Mouse (Mus musculus): ENCODE data around the gene Dusp8. TPM values are rescaled to one million over a fixed set of nuclear protein-coding genes. Genes with fewer than 3 reads are reported as not detected.
A peak's percentile ranks its signal among the peaks of the same experiment; 100 is the strongest.

Dusp8 gene
- total RNA-seq, 2 experiments from 2014 or later, result 39.7 to 53.5 TPM

DNA sequence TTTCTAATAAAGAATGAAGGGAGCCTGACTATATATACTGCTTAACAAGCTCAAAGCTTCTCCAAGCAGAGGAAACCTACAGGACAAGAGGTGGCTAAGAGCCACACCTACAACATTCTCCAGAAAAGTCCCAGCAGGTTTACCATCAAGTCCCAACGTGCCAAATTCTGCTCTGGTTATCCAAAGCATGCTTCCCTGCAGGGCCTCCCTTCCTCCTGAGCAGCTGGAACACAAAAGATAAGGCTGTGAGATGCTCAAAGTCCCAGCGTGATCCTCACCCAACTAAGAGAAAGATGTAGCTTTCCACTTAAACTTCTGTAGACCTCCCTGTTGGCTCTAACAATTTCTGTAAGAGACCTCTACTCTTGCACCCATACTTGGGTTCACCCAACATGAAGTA is 36.6 kb downstream of the Dusp8 start:
- intact Hi-C loops (cut with DNase I), result loop anchor here (2.0 kb wide), 1 partner anchor 14 kb away; no protein-coding TSS in a partner anchor
- no peak for DNase-seq (ENCODE audit: low spot score)

- DNase-seq (ENCODE audit: low spot score), result no peak
- intact Hi-C loops (cut with DNase I), result no loop called here
These were observed 38.5 kb downstream of the Dusp8 start for GRCm38 (mm10) chr7:142057121-142057520.

- intact Hi-C loops (cut with DNase I), result no loop called here
- no peak for DNase-seq (ENCODE audit: low spot score)
These were observed 39.0 kb downstream of the Dusp8 start for GRCm38 (mm10) chr7:142056601-142057061.

GRCm38 (mm10) chr7:142055431-142055830 is 40.2 kb downstream of the Dusp8 start:
- no peak for DNase-seq (ENCODE audit: low spot score)
- intact Hi-C loops (cut with DNase I), result no loop called here

DNA sequence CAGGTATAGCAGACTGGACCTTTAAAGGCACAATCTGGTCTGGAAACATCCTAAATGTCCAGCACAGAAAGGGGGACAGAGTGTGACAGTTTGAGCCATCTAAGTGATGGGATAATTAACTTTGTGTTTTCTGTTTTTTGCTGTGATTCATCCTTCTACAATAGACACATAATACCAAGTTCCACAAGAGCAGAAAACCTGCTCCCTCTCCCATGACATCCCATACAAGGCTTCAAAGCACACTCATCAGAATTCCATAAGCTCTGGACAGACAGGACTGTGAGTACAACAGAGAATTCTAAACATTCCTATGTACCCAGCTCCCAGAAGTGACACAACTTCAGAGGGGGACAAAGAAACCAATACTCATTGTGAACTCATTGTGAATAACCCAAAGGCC is 45.1 kb downstream of the Dusp8 start:
- DNase-seq (ENCODE audit: low spot score), result no peak
- intact Hi-C loops (cut with DNase I), result no loop called here

DNA sequence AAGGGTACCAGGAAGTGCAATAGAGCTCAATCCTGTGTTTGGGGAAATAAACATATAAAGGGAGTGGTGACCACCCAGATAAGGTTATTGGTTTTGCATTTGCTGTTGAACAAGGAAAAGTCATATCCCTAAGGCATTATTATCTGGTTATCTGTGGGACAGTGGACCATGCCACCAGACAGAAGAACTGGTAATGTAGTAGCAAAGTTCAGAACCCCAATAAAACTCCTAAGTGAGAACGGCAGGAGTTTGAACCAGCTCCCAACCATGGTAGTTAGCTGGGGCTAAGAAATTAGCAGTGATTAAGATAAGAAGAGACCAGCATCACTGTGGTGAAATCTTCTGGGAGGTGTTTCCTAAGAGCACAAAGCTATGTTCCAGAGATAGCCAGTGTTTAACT is 49.7 kb downstream of the Dusp8 start:
- DNase-seq (ENCODE audit: low spot score), result no peak
- intact Hi-C loops (cut with DNase I), result loop anchor here (2.0 kb wide), 1 partner anchor 13 kb away; no protein-coding TSS in a partner anchor

DNA sequence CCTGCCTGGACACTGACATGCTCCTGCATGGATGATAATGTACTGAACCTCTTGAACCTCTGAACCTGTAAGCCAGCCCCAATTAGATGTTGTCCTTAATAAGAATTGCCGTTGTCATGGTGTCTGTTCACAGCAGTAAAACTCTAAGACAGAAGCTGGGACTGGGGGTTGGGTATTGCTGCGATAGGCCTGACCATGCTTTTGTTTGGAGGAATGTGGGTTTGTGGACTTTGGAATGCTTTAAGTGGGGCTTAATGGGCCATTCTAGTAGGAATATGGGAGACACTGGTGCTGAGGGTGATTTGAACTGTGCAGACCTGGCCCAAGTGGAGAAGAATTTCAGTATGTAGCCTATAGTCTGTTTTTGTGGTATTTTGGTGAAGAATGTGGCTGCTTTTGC is 50.3 kb downstream of the Dusp8 start:
- DNase-seq (ENCODE audit: low spot score), result no peak
- intact Hi-C loops (cut with DNase I), result loop anchor here (2.0 kb wide), 1 partner anchor 13 kb away; no protein-coding TSS in a partner anchor

- DNase-seq (ENCODE audit: low spot score), result peak; percentile 31
- intact Hi-C loops (cut with DNase I), result no loop called here
These were observed 54.9 kb downstream of the Dusp8 start for GRCm38 (mm10) chr7:142040756-142041155.

- no peak for DNase-seq (ENCODE audit: low spot score)
- intact Hi-C loops (cut with DNase I), result loop anchor here (2.0 kb wide), 1 partner anchor 21 kb away; no protein-coding TSS in a partner anchor
These were observed 58.0 kb downstream of the Dusp8 start for GRCm38 (mm10) chr7:142037553-142038170.

GRCm38 (mm10) chr7:142035048-142035811 is 60.4 kb downstream of the Dusp8 start:
- intact Hi-C loops (cut with DNase I), result no loop called here
- no peak for DNase-seq (ENCODE audit: low spot score)

- DNase-seq (ENCODE audit: low spot score), result peak; percentile 69
- intact Hi-C loops (cut with DNase I), result no loop called here
These were observed 61.4 kb downstream of the Dusp8 start for GRCm38 (mm10) chr7:142034198-142034597.

GRCm38 (mm10) chr7:142030073-142030472 is 65.6 kb downstream of the Dusp8 start:
- DNase-seq (ENCODE audit: low spot score), result no peak
- intact Hi-C loops (cut with DNase I), result no loop called here

Other genes with a start within 250 kb of the Dusp8 start
- gene Tollip, start 177.3 kb downstream of the Dusp8 start, total RNA-seq (2021), result 10 to 100 TPM; 47.4 to 52.9 TPM
- gene Brsk2, start 146.1 kb downstream of the Dusp8 start, total RNA-seq (2021), result under 1 TPM in 1 of 2 experiments, not detected in 1; 0.22 TPM
- 10 to 100 TPM; 40.2 to 40.7 TPM for gene Mob2, start 34.8 kb downstream of the Dusp8 start, total RNA-seq (2021)
- not detected for gene Gm45618, start 24.9 kb upstream of the Dusp8 start, total RNA-seq (2021)
- gene Gm39115, start 40.2 kb upstream of the Dusp8 start, total RNA-seq (2021), result not detected
- not detected for gene Gm45337, start 48.8 kb upstream of the Dusp8 start, total RNA-seq (2021)
- not detected for gene Gm29735, start 61.3 kb upstream of the Dusp8 start, total RNA-seq (2021)
- not detected for gene Gm4553, start 69.9 kb upstream of the Dusp8 start, total RNA-seq (2021)
- gene Krtap5-2, start 80.2 kb upstream of the Dusp8 start, total RNA-seq (2021), result not detected
- not detected for gene Gm10153, start 94.5 kb upstream of the Dusp8 start, total RNA-seq (2021)
- not detected for gene Krtap5-3, start 105.5 kb upstream of the Dusp8 start, total RNA-seq (2021)
- gene Gm7579, start 116.0 kb upstream of the Dusp8 start, total RNA-seq (2021), result not detected
- gene Krtap5-5, start 134.1 kb upstream of the Dusp8 start, total RNA-seq (2021), result not detected
- not detected for gene Gm40460, start 145.2 kb upstream of the Dusp8 start, total RNA-seq (2021)
- gene Gm2431, start 162.5 kb upstream of the Dusp8 start, total RNA-seq (2021), result not detected
- not detected for gene Gm4559, start 178.5 kb upstream of the Dusp8 start, total RNA-seq (2021)
- not detected for gene Krtap5-1, start 201.3 kb upstream of the Dusp8 start, total RNA-seq (2021)
- gene Krtap5-4, start 207.7 kb upstream of the Dusp8 start, total RNA-seq (2021), result not detected